In the genomic region with DNA sequence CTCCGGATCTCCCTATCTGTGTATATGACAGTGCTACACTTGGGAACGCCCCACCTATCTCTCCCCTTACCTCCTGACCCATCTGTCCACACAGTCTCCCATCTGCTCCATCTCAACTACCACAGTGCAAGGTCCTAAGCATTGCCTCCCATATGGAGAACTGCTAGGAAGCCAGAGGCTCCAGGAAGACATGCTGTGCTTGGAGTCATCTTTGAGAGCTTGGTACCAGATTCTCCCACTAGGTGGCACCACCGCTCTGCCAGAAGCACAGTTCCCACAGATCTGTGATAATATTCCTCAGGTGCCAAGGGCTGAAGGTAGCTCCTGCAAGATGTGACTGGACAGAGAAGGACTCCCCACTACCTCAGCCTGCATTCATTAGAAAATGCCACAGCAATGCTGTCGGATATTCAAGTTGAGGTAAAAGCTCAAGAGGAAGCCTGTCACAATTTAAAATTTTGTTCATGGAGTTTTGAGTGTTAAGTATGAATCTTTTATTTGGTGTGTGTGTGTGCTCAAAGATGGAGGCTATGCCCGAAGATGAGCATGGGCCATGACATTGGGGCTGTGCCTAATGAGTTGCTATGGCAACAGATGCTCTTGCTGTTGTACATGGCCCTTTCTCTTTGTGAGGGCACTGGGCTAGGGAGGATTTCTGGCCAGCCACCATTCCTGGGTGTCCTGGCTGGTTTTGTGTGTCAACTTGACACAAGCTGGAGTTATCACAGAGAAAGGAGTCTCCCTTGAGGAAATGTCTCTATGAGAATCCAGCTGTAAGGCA, we compare ENCODE assay signal across 9 mouse cellular contexts. TPM values are rescaled to one million over a fixed set of nuclear protein-coding genes. Genes with fewer than 3 reads are reported as not detected.
DNase-seq lines count a peak whose midpoint lies in the region; ATAC-seq lines count a peak whose summit lies in the region.
"Had no signal": no experiment of that assay in that cellular context is flagged by ENCODE, and none has a peak within 500 bp of the region (broad histone marks: within the 10 kb centered on the region; RNA-seq: fewer than 3 reads in every experiment).

No protein-coding gene starts in this region.

- H3K27ac ChIP-seq in liver, embryonic 11.5 days (ENCODE audit: low read depth, low read length), result no peak overlapping the region
- H3K27ac ChIP-seq in neural tube, embryonic 15.5 days (replicated peaks), result no peak overlapping the region

- no peak overlapping the region for H3K4me3 ChIP-seq in liver, embryonic 11.5 days (ENCODE audit: low read depth, low read length)
- no peak overlapping the region for H3K4me3 ChIP-seq in neural tube, embryonic 15.5 days (replicated peaks)
- H3K4me3 ChIP-seq: erythroblast, embryonic 14.5 days had no signal

- peak; percentile 56 to 58 for DNase-seq in B cell, adult 2 months
- DNase-seq in adipocyte (ENCODE audit: low spot score), result peak; percentile 70
- DNase-seq in embryo, embryonic 10 days (ENCODE audit: low spot score), result peak; percentile 77
- DNase-seq in gastrocnemius, postnatal 10 days, result peak; percentile 79
- peak; percentile 74 for DNase-seq in kidney, postnatal 14 days
- DNase-seq in liver, embryonic 11.5 days (ENCODE audit: low spot score), result no peak
- peak; percentile 10 to 26 for DNase-seq in thymus, postnatal 36 days

- H3K9ac ChIP-seq in liver, embryonic 11.5 days (ENCODE audit: low read depth, low read length), result no peak overlapping the region
- no peak overlapping the region for H3K9ac ChIP-seq in neural tube, embryonic 15.5 days (replicated peaks)

- H3K9me3 ChIP-seq in liver, embryonic 11.5 days (ENCODE audit: control insufficient read depth, low read length), result no peaks in the 10 kb centered on the region
- no peaks in the 10 kb centered on the region for H3K9me3 ChIP-seq in neural tube, embryonic 15.5 days (replicated peaks)

- WGBS in liver, embryonic 11.5 days, result 30% methylated on average over 5 of the region's 5 CpGs
- 33% methylated on average over 5 of the region's 5 CpGs for WGBS in neural tube, embryonic 15.5 days

- H3K4me2 ChIP-seq in liver, embryonic 11.5 days, result no peak overlapping the region
- no peak overlapping the region for H3K4me2 ChIP-seq in neural tube, embryonic 15.5 days

- no peaks in the 10 kb centered on the region for H3K36me3 ChIP-seq in liver, embryonic 11.5 days (ENCODE audit: control insufficient read depth, insufficient read depth, low read length)
- H3K36me3 ChIP-seq in neural tube, embryonic 15.5 days, result no peaks in the 10 kb centered on the region

- no peaks in the 10 kb centered on the region for H3K4me1 ChIP-seq in liver, embryonic 11.5 days (replicated peaks; ENCODE audit: control insufficient read depth, insufficient read depth, low read length)
- H3K4me1 ChIP-seq in neural tube, embryonic 15.5 days, result no peaks in the 10 kb centered on the region

- ATAC-seq in liver, embryonic 11.5 days (replicated peaks; ENCODE audit: low FRiP score), result peak; percentile 10; the same call in 1 of the 2 replicates
- peak; percentile 55; the same call in 1 of the 2 replicates for ATAC-seq in neural tube, embryonic 15.5 days (ENCODE audit: low FRiP score)

- H3K27me3 ChIP-seq in liver, embryonic 11.5 days (replicated peaks; ENCODE audit: control insufficient read depth, insufficient read depth, low read length), result no peaks in the 10 kb centered on the region
- H3K27me3 ChIP-seq in neural tube, embryonic 15.5 days (replicated peaks), result no peaks in the 10 kb centered on the region

RNA-seq across cellular contexts. Expression of gene Myh3, which starts 32.3 kb away (rescaled TPM):
- total RNA-seq in gastrocnemius, postnatal 10 days (2021), result 100 to 1,000 TPM in 1 of 2 experiments, 10 to 100 TPM in 1; 79.0 to 104 TPM
- 0.38 and 0.78 TPM in 2 replicates for polyA plus RNA-seq in liver, embryonic 11.5 days (2014; fragmentation: Nextera tagmentation; extraction: Ambion mirVana)
- polyA plus RNA-seq in neural tube, embryonic 15.5 days (2015; fragmentation: Nextera tagmentation; extraction: Ambion mirVana), result 8.3 and 13.4 TPM in 2 replicates
- polyA plus RNA-seq: erythroblast, embryonic 14.5 days had no signal

RNA-seq across cellular contexts. Expression of gene Sco1, which starts 57.9 kb away (rescaled TPM):
- 10 to 100 TPM in 1 of 2 experiments, 1 to 10 TPM in 1; 9.8 to 11.4 TPM for total RNA-seq in gastrocnemius, postnatal 10 days (2021)
- 18.8 and 20.3 TPM in 2 replicates for polyA plus RNA-seq in liver, embryonic 11.5 days (2014; fragmentation: Nextera tagmentation; extraction: Ambion mirVana)
- 12.3 and 12.7 TPM in 2 replicates for polyA plus RNA-seq in neural tube, embryonic 15.5 days (2015; fragmentation: Nextera tagmentation; extraction: Ambion mirVana)

RNA-seq across cellular contexts. Expression of gene Adprm, which starts 58.0 kb away (rescaled TPM):
- total RNA-seq in gastrocnemius, postnatal 10 days (2021), result 10 to 100 TPM in 1 of 2 experiments, 1 to 10 TPM in 1; 8.0 to 11.9 TPM
- 17.0 and 18.5 TPM in 2 replicates for polyA plus RNA-seq in liver, embryonic 11.5 days (2014; fragmentation: Nextera tagmentation; extraction: Ambion mirVana)
- polyA plus RNA-seq in neural tube, embryonic 15.5 days (2015; fragmentation: Nextera tagmentation; extraction: Ambion mirVana), result 31.5 and 31.7 TPM in 2 replicates
